Mouse (Mus musculus) liver (tissue): ENCODE data around the gene Gfra4.
"Not testable (repeated sequence)": the region's sequence is repeated elsewhere in the genome, so short reads cannot be mapped to it uniquely, and the experiment has no call there.

ENCODE experiments used
- DNase-seq: peaks from one replicate; pipeline ENCODE4 v3.0.0-alpha.2; 2020; ENCODE audit warnings: mixed read lengths

The Gfra4 gene

DNA sequence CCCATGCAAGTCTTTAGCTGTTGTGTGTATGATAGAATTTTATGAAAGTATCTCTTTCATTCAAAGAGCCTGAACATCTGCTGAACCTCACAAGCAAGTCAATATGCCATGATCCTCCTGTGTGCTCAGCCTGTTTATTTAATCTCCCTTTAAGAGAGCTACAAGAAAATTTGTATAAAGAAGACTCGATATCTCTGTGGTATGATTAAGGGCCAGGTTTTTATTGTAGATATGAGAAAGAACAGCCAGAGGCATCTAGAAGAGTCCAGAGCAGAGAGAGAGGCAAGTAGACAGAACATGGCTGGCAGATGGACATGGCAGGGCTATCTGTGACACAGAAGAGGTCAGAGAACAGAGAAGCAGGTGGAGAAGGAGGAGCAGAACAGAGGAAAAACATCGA, 3.1 kb upstream of the Gfra4 start:
- DNase-seq: no peak

DNA sequence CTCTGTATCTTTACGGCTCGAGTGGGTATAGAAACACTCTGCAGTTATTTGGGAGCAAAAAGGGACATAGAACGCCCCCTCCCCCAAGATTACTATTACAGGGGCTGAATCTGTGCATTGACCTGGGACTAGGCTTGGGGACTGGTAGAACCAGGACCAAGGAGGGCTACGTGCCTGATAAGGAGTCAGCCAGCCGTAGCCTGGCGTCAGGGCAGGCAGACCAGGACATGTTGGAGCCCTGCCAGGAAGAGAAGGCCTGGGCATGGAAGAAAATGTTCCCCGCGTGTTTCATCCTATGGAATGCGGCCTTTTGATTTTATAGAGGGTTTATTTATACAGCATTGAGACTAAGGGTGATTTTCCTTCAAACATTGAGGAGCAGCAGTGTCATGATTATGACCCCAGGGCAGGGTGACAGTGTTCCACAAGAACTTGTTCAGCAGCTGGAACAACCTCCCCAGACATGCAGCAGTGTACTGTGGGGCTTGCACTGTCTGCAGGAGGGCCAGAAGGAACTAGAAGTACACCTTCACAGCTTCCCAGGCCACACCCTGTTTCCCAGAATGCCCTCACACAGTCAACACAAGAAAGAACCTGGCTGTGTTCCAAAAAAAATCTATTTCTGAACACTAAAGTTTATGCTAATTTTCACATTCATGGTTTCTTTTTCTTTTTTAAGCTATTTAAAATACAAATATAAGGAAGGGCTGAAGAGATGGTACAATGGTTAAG, 2.3 kb upstream of the Gfra4 start:
- no peak for DNase-seq

DNA sequence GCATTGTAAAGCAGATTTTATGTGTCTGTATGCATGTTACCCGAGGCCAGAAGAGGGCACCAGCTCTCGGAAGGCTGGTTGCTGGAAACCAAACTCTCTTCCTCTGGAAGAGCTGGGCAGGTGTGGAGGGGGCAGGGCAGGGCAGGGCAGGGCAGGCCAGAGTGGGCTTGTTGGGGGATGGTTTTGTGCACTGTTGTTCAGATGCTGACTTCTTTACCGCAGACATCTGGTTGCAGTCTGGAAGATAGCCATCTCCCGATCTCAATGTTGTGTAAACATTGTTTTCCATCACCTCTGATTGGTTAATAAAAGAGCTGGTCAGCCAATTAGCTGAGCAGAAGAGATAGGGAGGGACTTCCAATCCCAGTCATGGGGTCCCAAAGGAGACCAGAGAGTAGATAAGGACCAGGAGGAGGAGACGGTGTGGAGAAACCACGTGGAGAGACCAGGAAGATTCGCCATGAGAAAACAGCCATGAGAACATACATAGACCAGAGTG, 1.5 kb upstream of the Gfra4 start:
- DNase-seq: no peak

DNA sequence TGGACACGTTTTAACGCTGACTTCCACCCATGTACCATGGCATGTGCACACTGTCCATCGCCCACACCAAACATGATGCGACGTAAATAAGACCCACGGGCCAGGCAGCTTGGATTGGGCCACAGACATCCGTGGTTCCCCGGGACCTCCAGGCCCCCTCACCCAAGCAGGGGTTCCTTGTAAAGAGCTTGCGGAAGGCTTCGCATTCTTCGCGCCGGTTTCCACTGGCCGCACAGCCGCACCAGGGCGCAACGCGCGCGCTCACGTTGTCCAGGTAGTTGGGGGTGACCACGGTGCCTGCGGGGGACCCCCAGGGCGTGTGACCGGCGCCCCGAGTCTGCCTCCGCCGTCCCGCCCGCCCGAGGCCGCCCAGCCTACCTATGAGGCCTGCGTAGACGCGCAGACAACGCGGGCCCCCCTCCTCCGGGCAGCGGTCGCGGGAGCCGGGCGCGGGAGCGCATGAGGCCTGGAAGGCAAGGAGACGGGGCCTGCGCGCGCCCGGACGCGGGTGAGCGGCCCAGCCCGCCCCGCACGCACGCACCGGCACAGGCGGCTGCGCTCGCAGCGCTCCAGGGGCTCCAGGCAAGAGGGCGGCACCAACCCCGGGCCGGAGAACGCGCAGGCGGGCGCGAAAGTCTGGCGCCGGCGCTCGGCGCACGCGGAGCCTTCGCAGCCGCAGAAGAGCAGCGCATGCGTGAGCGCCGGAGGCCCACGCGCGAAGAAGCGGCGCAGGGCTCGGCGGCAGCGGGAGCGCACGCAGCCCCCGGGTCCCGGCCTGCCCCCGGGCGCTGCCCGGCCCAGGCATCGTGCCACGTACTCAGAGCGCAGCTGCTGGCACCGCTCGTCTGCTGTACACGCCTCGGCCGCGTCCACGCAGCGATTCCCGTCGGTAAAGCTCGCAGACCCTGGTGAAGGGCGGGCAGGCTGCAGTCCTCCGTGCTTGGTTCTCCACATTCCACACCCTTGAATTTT, 1.7 kb downstream of the Gfra4 start:
- no peak for DNase-seq

DNA sequence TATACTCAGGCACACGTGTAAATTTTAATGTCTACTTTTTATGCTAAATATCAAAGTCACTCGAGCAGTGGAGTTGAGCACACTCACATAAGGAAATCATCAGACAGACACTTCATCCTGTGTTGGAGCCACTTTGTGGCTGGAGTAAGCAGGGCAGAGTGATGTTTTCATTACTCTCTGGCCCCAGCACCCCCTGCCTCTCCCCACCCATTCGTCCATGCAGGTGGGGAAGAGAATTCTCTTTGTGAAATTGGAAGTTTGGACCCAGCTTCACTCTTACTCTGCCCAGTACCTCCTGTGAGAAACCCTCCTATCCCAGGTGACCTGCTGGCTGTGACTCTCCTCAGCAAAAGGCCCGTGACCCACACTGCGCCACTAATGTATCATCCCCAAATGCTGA, 4.2 kb downstream of the Gfra4 start:
- no peak for DNase-seq

DNA sequence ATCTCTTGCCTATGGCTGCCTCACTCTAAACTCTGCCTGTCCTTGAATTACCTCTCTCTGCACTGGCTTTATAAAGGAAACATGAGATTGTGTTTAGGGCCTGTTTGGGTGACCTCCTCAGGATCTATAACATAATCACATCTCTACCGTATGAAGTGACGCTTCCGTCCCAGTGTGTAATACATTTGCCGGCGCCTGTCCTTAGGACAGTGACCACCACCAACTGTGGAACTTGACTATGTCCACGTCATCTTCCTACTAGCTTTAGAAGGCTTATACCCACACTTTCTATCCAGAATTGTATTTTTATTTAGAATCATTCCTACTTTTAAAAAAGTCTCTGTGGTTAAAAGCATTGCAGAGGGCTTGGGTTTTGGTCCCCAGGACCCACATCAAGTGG, 4.7 kb downstream of the Gfra4 start:
- DNase-seq: no peak

DNA sequence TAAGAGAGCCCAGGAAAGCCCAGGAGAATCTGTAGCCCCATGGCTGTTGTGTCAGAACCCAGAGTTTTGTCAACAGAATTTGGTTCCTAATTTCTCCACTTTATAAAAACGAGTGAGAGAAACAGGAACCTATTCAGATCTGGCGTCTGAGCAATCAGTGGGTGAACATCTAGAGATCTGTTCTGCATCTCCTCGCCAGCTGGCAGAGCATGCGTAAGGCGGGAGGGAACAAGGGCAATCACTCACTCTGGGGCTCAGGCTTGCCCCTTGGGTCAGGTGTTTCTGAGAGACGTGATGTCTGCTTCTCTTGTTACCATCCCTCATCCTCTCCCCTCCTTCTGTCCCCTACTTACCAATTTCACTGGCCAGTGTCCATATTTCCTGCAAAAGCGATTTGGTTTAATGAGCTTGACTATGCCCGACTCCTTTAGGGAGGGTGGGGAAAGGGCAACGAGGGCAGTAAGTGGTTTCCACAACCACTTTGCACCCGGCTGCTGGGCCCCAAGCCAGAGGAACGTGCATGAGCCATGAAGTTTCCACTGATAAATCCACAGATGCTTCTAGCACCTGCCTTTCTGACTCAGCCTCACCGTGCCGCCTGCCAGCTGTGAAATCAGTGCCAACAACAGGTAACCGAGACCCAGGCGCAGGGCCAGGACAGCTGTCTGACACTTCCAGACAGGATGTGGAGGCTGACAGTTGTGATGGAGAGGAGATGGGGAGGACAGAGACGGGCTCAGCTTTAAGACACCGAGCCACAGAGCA, 5.5 kb downstream of the Gfra4 start:
- no peak for DNase-seq

DNA sequence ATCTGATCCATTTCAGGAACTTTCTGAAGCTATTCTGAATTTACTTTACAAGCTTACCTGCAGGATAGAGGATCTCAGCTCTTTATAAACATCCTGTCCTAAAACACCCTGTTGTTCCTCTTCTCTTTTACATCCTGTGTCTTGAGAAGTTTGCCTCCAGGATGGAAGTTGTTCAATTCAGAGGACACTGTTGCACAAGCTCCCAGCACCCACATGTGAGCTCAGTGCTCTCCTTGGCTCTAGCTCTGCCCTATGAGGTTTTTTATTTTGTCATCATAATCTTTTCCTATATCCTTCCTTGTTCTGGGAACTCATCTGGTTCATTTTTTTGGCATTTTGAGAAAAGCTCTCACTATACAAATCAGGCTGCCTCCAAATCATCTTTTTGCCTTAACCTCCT, 6.1 kb downstream of the Gfra4 start:
- no peak for DNase-seq

DNA sequence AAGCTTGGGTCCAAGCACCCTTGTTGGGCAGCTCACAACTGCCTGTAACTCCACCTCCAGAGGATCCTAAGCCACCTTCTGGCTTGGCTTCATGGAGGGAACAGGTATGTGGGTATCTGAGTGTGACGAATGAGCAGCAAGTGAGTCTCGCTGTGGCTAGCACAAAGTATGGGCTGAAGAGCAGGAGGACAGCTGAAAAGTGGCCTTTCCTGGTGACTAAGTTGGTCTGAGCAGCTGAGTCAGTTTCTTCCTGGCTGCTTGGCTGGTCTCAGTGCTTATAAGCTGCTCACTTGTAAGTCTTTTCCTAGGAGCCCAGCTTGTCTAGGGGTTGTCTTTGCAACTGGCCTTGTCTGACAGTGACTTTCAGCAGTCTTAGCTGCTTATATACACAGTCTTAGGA, 6.5 kb downstream of the Gfra4 start:
- no peak for DNase-seq

DNA sequence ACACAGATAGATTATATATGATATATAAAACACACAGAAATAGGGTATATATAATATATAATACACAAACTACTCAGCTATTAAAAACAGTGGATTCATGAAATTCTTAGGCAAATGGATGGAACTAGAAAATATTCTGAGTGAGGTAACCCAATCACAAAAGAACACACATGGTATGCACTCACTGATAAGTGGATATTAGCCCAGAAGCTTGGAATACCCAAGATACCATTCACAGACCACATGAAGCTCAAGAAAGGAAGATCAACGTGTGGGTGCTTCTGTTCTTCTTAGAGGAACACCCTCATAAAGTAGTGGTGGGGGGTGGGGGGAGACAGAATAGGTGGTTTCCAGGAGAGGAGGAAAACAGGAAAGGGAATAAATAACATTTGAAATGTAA, 11.5 kb downstream of the Gfra4 start:
- not testable (repeated sequence) for DNase-seq

DNA sequence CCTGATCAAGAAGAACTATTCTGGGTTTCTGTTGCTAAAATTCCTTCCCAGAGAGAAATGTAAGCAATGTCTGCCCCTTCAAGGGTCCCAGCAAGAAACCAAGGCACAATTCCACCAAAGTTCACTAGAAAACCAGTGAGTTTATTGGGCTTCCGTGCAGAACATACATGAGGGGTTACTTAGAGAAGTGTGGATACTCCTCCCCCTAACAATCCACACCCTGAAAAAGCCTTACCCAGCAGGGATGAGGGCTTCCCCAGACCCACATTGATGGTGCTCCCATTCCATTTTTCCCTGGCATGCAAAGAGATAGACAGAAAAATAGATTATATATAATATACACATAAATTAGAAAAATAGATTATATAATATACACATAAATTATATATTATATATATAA, 11.9 kb downstream of the Gfra4 start:
- DNase-seq: no peak

DNA sequence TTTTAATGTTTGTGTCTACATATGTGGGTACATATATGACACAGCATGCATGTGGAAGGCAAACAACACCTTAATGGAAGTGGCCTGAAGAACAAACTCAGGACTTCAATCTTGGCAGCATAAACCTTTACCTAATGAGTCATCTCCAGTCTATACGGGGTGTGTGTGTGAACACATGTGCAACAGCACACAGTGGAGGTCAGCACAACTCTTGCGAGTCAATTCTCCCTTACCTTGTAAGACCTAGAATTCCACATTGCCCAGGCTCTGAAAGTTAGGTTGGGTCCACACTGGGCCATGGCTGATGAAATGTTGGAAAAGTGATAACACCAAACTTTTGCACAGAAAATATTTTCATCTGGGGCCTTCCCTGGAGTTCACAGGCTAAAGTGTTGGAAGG, 12.3 kb downstream of the Gfra4 start:
- no peak for DNase-seq

DNA sequence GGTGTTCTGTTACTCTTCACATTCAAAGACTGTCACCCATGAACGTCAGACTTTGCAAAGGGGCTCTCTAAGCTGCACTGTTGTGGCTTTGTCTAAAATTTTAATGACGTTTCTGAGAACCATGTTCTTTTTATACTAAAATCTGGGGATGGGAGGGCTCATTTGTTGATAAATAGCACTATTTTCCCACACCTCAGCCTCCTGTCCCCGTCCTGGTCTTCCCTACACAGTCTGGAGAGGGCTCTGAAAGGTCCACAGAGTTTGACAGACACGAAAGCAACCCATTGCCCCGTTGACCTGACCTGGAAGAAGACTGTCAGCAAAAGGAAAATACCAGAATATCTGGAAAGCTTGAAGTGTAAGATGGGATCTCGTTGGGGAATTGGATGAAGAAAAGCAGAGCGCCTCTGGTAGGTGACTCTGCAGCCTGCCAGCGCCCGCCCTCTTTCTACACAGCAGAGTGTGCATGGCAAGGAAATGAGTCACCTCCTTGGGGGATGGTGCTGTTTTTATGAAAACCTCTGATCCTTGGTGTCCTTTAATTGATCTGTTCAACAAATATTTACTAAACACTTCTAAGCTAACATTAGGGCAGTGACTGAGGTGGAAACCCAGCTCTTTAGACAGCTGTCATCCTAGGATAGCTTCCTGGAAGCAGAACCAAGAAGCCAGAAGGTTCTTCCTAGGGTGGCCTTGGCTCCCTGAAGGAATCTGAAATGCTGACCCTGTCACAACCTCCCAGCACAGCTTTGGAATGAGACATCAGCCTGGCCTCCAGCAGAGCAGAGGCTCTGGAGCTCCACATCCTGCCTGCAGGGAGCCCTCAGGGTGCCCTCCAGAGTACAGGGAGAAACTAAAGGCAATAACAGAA, 13.6 kb downstream of the Gfra4 start:
- no peak for DNase-seq

DNA sequence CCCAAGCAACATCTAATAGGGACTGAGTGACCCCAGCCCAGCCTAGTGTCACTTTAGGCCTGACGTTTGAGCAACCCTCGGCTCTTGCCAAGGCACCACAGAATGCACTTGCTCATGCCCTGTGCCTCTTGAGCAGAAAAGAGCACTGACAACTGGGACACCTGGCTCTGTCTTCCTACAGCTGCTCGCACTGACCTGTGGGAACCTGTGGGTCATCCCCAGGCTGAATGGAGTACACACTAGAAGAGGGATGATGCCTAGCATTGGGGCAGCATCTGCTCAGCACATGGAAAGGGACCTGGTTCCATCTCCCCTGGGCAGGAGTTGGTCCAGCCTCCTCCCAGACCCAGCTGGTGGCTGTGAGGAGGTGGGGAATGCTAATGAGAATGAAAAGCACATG, 15.9 kb downstream of the Gfra4 start:
- no peak for DNase-seq

DNA sequence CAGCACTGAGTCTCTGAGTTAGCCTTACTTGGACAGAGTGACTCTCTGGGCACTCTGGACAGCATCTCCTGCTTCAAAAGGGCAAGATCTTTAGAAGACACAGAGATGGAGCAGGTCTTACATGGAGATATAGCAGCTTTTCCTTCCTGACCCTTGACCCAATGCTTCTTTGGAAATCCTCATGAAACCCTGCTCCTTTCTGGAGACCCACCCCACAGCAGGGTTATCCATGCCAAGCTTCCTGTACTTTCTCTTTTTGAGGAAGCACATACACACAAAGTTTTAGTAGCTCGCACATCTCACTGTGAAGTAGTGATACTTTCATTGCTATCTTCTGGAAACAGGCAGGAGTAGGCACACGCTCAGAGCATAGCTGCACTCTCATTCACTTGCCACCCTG, 17.7 kb downstream of the Gfra4 start:
- no peak for DNase-seq

DNA sequence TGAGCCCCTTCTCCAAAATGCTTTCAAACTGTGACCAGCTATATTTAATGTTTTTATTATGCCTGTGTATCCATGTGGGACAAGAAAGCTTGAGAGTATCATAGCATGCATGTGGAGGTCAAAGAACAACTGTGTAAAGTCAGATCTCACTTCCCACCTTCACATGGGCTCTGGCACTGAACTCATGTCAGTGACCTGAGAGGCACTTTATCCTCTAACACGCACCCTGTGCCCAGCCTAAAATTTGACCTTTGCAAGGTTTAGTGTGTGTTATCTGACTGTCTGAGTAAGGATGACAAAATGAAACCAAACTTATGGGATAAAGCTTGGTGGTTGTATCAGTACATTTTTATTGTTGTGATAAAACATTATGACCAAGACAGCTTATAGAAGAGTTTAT, 32.3 kb downstream of the Gfra4 start:
- DNase-seq: no peak

DNA sequence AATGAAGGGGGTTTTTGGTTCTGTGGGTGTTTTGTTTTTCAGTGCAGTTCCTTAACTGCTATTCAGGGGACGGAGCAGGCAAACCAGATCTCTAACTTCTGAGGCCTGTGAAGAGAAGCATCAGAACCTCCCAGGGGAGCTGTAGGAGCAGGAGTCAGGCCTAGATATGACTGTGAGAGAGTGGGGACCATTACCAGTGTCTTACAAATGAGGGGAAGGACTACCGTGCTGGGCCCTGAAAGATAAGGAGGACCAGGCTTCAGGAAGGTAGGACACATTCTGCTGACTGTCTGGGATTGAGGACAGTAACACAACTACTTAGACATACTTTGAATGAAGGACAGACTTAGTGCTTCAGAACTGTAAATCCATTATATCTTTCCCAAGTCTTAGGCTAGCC, 33.8 kb downstream of the Gfra4 start:
- no peak for DNase-seq

DNA sequence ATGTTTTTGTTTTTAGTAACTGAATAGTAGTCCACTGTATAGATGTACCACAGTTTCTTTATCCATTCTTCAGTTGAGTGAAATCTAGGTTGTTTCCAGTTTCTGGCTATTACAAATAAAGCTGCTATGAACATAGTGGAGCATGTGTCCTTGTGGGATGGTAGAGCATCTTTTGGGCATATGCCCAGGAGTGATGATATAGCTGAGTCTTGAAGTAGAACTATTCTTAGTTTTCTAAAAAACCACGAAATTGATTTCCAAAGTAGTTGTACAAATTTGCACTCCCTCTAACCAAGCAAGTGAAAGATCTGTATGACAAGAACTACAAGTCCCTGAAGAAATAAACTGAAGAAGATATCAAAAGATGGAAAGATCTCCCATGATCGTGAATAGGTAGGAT, 50.1 kb downstream of the Gfra4 start:
- DNase-seq: no peak
